Mouse (Mus musculus) right cerebral cortex, postnatal 36 days (tissue): ENCODE data around the gene B9d1.

Experiments used
- DNase-seq, 2 experiments: peaks; one replicate each; pipeline ENCODE4 v3.0.0; 2022; ENCODE audit warnings: low spot score in 2 of 2, mixed read lengths in 1 of 2

Gene B9d1

GRCm38 (mm10) chr11:61504713-61505257, at the start of gene B9d1:
Gene B9d1, plus strand, starts transcription at chr11:61505144.
- DNase-seq, result peak; percentile 95 to 96

GRCm38 (mm10) chr11:61464071-61464470, 40.9 kb upstream of the B9d1 start:
- no peak for DNase-seq

GRCm38 (mm10) chr11:61465422-61465821, 39.5 kb upstream of the B9d1 start:
- no peak for DNase-seq

GRCm38 (mm10) chr11:61468534-61468933, 36.4 kb upstream of the B9d1 start:
- DNase-seq, result no peak

GRCm38 (mm10) chr11:61469317-61469917, 35.5 kb upstream of the B9d1 start:
- DNase-seq, result no peak

- DNase-seq, result no peak
These were observed 34.1 kb upstream of the B9d1 start for GRCm38 (mm10) chr11:61470880-61471279.

- DNase-seq, result no peak
These were observed 31.3 kb upstream of the B9d1 start for GRCm38 (mm10) chr11:61473630-61474029.

- DNase-seq, result no peak
These were observed 28.1 kb upstream of the B9d1 start for GRCm38 (mm10) chr11:61476786-61477382.

- DNase-seq, result no peak
These were observed 27.1 kb upstream of the B9d1 start for GRCm38 (mm10) chr11:61477566-61478508.

GRCm38 (mm10) chr11:61478788-61479187, 26.2 kb upstream of the B9d1 start:
- DNase-seq, result no peak

- DNase-seq, result no peak
These were observed 23.5 kb upstream of the B9d1 start for GRCm38 (mm10) chr11:61481239-61482090.

- no peak for DNase-seq
These were observed 21.6 kb upstream of the B9d1 start for GRCm38 (mm10) chr11:61483226-61483845.

- DNase-seq, result no peak
These were observed 20.7 kb upstream of the B9d1 start for GRCm38 (mm10) chr11:61484256-61484612.

- DNase-seq, result peak; percentile 44 to 62
These were observed 20.1 kb upstream of the B9d1 start, which contains the start of gene Mfap4 for GRCm38 (mm10) chr11:61484613-61485540. Gene Mfap4, plus strand, starts transcription at chr11:61485431.

GRCm38 (mm10) chr11:61485541-61486457, 19.1 kb upstream of the B9d1 start:
- no peak for DNase-seq

GRCm38 (mm10) chr11:61486458-61487219, 18.3 kb upstream of the B9d1 start:
- no peak for DNase-seq

GRCm38 (mm10) chr11:61487401-61487800, 17.5 kb upstream of the B9d1 start:
- DNase-seq, result no peak

- DNase-seq, result no peak
These were observed 17.0 kb upstream of the B9d1 start for GRCm38 (mm10) chr11:61487936-61488335.
